Mouse (Mus musculus) left cerebral cortex, postnatal 10 days (tissue): ENCODE data around the gene Uba3. TPM values are rescaled to one million over a fixed set of nuclear protein-coding genes. Genes with fewer than 3 reads are reported as not detected.
A peak's percentile ranks its signal among the peaks of the same experiment; 100 is the strongest.

Experiments
- DNase-seq, 2 experiments: peaks; one replicate each; pipeline ENCODE4 v3.0.0; 2021 to 2022; ENCODE audit warnings: low spot score in 2 of 2, mixed read lengths in 1 of 2; ENCODE audit errors: extremely low spot score in 1 of 2
- intact Hi-C: fragments of 180-260 bp; cut with DNase I; formaldehyde crosslinking; loops from one replicate; pipeline ENCODE4 v1.15.1; 2025
- total RNA-seq, 2 experiments: library from RNA; stranded (reverse); gene quantifications; 2 replicates each; pipeline ENCODE4 v1.2.3; 2021

Gene Uba3
- total RNA-seq, 2 experiments from 2014 or later: 62.8 to 64.4 TPM

DNA sequence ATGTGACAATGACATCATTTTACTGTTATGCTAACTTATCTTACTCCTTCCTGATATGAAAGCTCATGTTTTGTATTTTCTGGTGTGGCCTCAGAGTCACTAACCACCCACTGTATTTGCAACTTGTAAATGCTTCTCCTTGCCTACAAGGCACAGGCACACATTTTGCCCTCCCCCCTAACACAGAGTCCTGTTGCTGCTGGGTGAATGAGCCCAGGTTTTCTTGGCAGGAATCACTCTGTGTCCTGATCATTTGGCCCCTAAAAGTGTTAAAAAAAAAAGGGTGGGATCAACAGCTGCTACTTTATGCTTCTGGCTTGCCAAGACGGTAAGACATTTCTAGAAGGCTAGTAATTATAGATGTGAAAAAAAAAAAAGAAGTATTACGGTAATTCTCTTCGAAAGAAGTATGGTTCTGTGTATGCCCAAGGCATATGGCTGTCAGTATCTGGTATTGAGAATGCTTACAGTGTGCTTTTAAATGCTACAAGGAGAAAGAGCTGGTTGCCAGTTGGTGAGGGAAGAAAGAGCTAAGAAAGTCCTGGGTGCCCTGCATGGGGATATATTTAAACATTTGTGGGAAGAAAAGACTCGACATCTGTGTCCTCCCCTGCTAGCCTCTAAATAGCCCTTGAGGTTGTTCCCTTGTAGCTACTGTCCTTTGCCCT is 10.8 kb upstream of the Uba3 start:
- no peak for DNase-seq
- intact Hi-C loops: no loop called here

- intact Hi-C loops: no loop called here
- peak; percentile 43 to 46 for DNase-seq
Measured at GRCm38 (mm10) chr6:97211981-97212380, 6.5 kb upstream of the Uba3 start.

GRCm38 (mm10) chr6:97210962-97211601 is 5.6 kb upstream of the Uba3 start:
- intact Hi-C loops: no loop called here
- no peak for DNase-seq

GRCm38 (mm10) chr6:97210191-97210961 is 4.9 kb upstream of the Uba3 start, which contains the start of gene Arl6ip5:
Gene Arl6ip5, plus strand, starts transcription at chr6:97210689.
- intact Hi-C loops: no loop called here
- peak; percentile 87 to 92 for DNase-seq

- DNase-seq: no peak
- intact Hi-C loops: no loop called here
Measured at GRCm38 (mm10) chr6:97209751-97210150, 4.3 kb upstream of the Uba3 start.

- intact Hi-C loops: no loop called here
- DNase-seq: no peak
Measured at GRCm38 (mm10) chr6:97209201-97209600, 3.8 kb upstream of the Uba3 start.

DNA sequence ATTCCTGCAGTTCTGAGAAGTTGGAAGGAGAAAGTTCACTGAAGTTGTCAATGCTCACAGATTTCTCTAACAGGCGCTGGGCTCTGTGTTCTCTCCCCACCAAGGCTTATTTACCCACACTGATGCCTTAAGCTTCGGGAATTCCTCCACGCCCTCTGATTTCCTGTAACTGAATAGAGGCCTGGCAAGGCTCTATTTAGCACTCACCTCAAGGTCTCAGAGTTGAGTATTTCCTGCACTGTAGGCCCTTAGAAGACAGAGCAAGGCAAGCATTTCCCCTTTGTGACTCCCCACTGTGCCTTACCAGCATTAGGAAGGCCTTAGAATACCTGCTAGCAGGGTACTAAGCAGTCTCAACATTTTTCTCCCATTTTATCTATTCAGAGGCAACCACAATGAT is 3.0 kb upstream of the Uba3 start:
- DNase-seq: no peak
- intact Hi-C loops: no loop called here

DNA sequence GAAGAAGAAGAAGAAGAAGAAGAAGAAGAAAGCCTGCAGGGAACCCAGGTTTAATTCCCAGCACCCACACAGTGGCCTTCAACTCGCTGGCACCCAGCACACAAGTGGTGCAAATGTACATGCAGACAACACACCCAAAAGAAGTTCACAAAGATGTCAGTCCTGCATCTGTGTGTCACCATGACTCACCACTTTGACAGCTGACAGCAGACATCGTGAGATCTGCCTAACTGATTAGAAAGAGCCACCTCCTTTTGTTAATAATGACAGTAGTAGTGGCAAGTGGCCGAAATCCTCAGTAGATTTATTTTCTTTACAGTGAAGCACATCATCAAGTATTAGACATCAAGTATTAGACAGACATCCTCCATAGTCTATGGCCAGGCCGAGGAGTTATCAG is 1.6 kb upstream of the Uba3 start:
- intact Hi-C loops: no loop called here
- DNase-seq: no peak

GRCm38 (mm10) chr6:97204952-97205351 is 495 bp downstream of the Uba3 start:
- intact Hi-C loops: no loop called here

DNA sequence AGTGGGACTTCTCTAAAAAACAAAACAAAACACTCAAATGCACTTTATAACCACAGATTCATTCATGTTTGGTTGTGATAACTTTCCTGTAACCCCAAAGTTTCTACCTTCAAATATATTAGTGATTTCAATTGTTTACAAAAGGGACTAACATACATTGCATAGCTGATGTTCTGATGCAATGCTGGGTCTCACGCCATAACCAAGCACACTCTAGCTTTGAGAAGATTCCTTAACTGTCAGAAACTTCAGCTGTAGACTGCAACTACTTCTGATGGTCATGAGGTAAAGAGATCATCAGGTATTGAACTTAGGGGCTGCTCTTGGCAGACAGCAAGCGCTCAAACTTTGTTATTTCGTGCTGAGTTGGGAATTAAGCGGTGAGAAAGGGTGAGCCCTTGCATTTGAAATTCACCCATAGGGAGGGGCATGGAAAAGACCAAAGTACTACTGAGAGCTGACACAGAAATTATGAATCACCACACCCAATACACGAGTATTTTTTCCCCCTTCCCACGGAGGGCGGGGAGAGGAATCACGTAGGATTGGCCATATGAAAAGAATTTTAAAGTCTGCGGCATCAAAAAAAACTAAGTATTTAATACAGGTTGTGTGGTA is 1.1 kb downstream of the Uba3 start:
- intact Hi-C loops: no loop called here
- DNase-seq: no peak

More at GRCm38 (mm10) chr6:97204952-97205351, 495 bp downstream of the Uba3 start:
- peak in 1 of 2 experiments; percentile 58 for DNase-seq

DNA sequence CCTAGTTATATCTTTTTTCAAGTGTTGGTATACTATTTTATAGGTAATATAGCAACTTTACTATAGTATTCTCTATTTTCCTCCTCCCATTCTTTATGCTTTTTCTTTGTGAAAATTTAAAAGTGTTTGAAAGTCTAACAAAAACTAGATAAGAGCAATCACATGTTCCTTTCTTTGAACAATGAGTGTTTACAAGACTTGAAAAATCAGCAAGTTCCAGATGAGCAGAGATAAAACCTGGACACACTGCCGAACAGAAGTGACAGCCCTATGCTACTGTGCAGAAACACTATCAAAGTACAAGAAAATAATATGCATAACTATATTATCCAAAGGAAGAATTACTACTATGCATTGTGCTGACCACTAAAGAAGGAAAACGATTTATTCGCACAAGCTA is 3.0 kb downstream of the Uba3 start:
- DNase-seq: no peak
- intact Hi-C loops: no loop called here

DNA sequence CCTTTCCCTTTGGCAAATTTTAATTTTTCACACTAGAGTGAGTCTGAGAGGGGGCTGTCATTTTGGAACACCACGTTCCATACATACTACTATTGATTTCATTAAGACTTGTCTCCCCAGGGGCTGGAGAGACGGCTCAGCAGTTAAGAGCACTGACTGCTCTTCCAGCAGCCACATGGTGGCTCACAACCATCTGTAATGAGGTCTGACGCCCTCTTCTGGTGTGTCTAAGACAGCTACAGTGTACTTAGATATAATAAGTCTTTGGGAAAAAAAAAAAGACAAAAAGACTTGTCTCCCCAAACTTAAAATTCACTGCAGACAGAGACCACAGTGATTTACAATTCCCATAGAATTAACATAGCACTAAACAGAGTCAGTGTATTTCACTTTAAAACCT is 5.0 kb downstream of the Uba3 start:
- intact Hi-C loops: no loop called here
- no peak for DNase-seq

DNA sequence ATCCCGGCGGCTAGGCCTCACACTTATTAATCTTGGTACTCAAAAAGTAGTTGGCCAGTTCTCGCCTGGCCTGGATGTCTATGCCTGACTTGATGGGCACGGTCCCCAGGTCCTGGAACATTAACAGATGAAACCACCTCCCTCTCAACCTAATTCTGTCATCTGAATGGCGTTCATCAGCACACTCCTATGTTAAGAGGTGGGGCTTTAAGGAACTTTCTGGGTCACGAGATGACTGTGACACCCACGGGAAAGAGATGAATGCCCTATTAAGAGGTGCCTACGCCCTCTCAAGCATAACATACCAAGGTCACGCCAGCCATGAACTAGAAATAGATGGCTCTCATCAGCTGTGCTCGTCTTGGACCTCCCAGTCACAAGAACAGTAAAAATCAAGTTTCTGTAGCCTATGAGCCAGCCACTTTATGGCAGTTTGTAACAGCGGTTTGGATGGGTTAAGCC is 26.0 kb downstream of the Uba3 start:
- DNase-seq: peak in 1 of 2 experiments; percentile 8
- intact Hi-C loops: no loop called here

GRCm38 (mm10) chr6:97178491-97179366 is 26.7 kb downstream of the Uba3 start, which contains the start of gene Tmf1:
Gene Tmf1, minus strand, starts transcription at chr6:97179122.
- peak; percentile 92 to 98 for DNase-seq
- intact Hi-C loops: no loop called here

DNA sequence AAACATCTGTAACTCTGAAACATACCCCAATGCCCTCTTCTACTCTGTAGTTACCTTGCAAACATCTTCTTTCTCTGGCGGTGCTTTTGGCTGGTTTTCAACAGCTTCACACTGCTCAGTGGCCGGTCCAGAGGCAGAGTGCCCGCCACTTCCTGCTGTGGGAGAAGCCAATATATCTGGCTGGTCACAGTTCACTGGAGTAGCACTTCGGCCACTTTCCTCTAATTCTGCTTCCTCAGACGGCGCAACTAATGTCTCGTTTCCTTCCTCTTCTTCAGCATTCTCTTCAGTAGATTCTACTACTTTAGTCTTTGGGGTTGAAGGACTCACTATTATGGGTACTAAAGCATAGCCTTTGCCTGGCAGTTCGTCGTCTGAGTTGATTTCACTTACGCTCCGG is 29.7 kb downstream of the Uba3 start:
- intact Hi-C loops: no loop called here
- no peak for DNase-seq

GRCm38 (mm10) chr6:97150156-97150555 is 55.3 kb downstream of the Uba3 start:
- DNase-seq: no peak
- intact Hi-C loops: no loop called here

DNA sequence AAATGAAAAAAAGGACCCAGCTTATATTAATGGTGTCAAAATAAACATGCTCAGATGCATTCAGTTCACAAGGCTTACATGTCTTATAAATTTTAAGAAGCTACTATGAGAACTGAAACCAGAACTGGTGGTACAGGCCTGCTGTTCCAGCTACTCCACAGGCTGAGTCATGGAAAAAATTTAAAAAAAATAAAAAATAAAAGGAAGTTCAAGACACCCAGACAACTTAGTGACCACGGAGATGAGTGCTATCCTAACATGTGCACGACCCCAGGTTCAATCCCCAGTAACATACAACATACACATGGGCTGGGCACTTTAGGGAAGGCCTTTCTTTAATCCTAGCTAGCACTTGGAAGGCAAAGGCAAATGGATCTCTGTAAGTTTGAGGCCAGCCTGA is 55.7 kb downstream of the Uba3 start:
- no peak for DNase-seq
- intact Hi-C loops: loop anchor here (10.0 kb wide), 1 partner anchor 595 kb away; no protein-coding TSS in a partner anchor
